Mouse (Mus musculus) heart, embryonic 11.5 days (tissue): Measurements from ENCODE around the gene Sytl3. TPM values are rescaled to one million over a fixed set of nuclear protein-coding genes. Genes with fewer than 3 reads are reported as not detected.

Experiments
- ATAC-seq: fragments of 200-750 bp; cut with Nextera tagmentation; replicated peaks from 2 replicates; pipeline ENCODE4 v1.8.0; 2017; ENCODE audit warnings: moderate library complexity; ENCODE audit not compliant: insufficient number of reproducible peaks, low FRiP score, low TSS enrichment
- H3K27ac ChIP-seq: fragments of 300-500 bp; sonication (generic); 2 replicates; pipeline ENCODE4 v1.5.1; 2014; ENCODE audit warnings: mild to moderate bottlenecking, low read depth, low read length
- H3K27me3 ChIP-seq: fragments of 300-500 bp; sonication (generic); 2 replicates; pipeline ENCODE4 v1.6.1; 2014; ENCODE audit warnings: mild to moderate bottlenecking, low read length, mixed read lengths; ENCODE audit not compliant: control insufficient read depth, insufficient read depth
- H3K36me3 ChIP-seq: fragments of 300-500 bp; sonication (generic); 2 replicates; pipeline ENCODE4 v1.6.1; 2014; ENCODE audit warnings: mild to moderate bottlenecking, low read length, moderate library complexity, mixed read lengths; ENCODE audit not compliant: control insufficient read depth, insufficient read depth
- H3K4me1 ChIP-seq: fragments of 300-500 bp; sonication (generic); 2 replicates; pipeline ENCODE4 v1.6.1; 2014; ENCODE audit warnings: low read length; ENCODE audit not compliant: control insufficient read depth, insufficient read depth
- H3K4me2 ChIP-seq: fragments of 300-500 bp; sonication (generic); 2 replicates; pipeline ENCODE4 v1.6.1; 2014; ENCODE audit warnings: mild to moderate bottlenecking, moderate library complexity
- H3K4me3 ChIP-seq: fragments of 300-500 bp; sonication (generic); 2 replicates; pipeline ENCODE4 v1.5.1; 2014; ENCODE audit warnings: low read depth, low read length
- H3K9ac ChIP-seq: fragments of 300-500 bp; sonication (generic); 2 replicates; pipeline ENCODE4 v1.6.1; 2014; ENCODE audit warnings: mild to moderate bottlenecking, low read depth, low read length, moderate library complexity
- H3K9me3 ChIP-seq: fragments of 300-500 bp; sonication (generic); replicated peaks from 2 replicates; pipeline ENCODE4 v1.6.1; 2016; ENCODE audit warnings: low read length; ENCODE audit not compliant: control insufficient read depth
- WGBS: fragments of 180-500 bp; shearing (Covaris S2); extraction: QIAGEN DNeasy Blood & Tissue Kit; methylation state at CpG from one replicate; pipeline ENCODE4 v1.1.7; 2014; ENCODE audit not compliant: insufficient replicate concordance; 5-methylcytosine and 5-hydroxymethylcytosine counted together
- polyA plus RNA-seq: library from polyadenylated mRNA; unstranded; fragments of >200 nt; fragmentation: Nextera tagmentation; extraction: Ambion mirVana; gene quantifications from 2 replicates; pipeline ENCODE4 v1.2.1, GENCODE M21; 2014

Gene Sytl3
- polyA plus RNA-seq, 1 experiment from 2014 or later, result 0.11 TPM

DNA sequence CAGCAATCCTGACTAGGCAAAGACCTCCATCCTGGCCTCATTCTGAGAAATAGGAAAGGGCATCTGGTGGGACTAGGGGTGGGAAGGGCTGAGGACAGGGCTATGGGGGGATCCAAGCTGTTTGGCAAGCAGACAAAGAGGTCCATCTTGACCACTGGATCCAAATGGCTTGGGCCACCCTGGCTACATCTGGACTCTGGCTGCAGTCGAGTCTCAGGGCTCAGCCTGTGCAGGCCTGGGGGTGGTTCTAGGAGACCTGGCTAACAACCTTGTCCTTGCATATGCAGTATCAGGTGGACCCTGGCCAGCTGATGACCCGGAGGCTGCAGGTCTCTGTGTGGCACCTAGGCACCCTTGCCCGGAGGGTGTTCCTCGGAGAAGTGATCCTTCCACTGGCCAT lies 73.8 kb downstream of the Sytl3 start:
- no peak for ATAC-seq
- Histone ChIP-seq H3K4me3 (no peak overlapping the region), H3K36me3 (no peaks in the 10 kb centered on the region), H3K4me2 (no peak overlapping the region), H3K27me3 (no peaks in the 10 kb centered on the region), H3K4me1 (peaks cover 3% of the 10 kb centered on the region; the same call in 1 of the 2 replicates), H3K9ac (no peak overlapping the region), H3K27ac (no peak overlapping the region), H3K9me3 (no peaks in the 10 kb centered on the region)
- WGBS, result 88% methylated on average over 4 of the region's 4 CpGs

- Histone ChIP-seq H3K27me3 (no peaks in the 10 kb centered on the region), H3K9me3 (no peaks in the 10 kb centered on the region), H3K27ac (no peak overlapping the region), H3K4me3 (no peak overlapping the region), H3K36me3 (no peaks in the 10 kb centered on the region), H3K4me1 (peaks cover 3% of the 10 kb centered on the region; the same call in 1 of the 2 replicates), H3K4me2 (no peak overlapping the region), H3K9ac (no peak overlapping the region)
- WGBS, result 84% methylated on average over 10 of the region's 10 CpGs
- ATAC-seq, result no peak
Observed at GRCm38 (mm10) chr17:6733322-6733875, 74.5 kb downstream of the Sytl3 start.

DNA sequence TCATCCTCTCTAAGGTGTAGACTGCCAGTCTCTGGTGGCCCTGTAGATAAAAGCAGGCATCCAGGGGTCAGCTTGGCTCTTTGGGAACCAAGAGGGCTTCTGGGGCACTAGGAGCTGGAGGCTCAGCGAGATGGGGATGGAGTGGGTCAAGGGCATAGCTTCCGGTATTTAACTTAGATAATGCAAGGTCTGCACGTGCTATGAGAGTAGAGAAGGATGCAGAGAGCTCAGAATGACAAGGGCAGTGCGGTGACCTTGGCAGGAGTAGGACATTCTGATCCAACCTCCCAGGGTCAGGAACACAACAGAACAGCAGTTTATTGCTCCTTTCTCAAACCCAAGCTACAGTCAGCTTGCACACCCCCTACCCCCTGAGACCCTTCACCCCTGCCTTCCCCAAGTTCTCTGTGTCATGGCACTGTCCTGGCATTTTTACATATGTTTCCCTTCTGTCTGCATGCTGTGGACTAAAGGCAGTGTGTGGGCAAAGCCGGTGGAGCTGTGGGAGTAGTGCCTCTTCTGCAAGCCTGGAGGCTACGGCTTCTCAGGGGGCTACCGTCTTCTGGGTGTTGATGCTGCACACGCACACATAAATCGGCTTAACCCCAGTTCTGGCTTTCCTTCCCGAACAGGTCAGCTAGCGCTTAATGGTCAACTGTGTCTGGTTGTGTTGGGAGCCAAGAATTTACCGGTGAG lies 76.0 kb downstream of the Sytl3 start:
- no peak overlapping the region for H3K9ac ChIP-seq
- WGBS, result 82% methylated on average over 12 of the region's 12 CpGs
- no peak overlapping the region for H3K4me3 ChIP-seq
- H3K36me3 ChIP-seq, result peaks cover 9% of the 10 kb centered on the region
- no peak overlapping the region for H3K4me2 ChIP-seq
- no peak overlapping the region for H3K27ac ChIP-seq
- H3K27me3 ChIP-seq, result no peaks in the 10 kb centered on the region
- peaks cover 3% of the 10 kb centered on the region; the same call in 1 of the 2 replicates for H3K4me1 ChIP-seq
- no peaks in the 10 kb centered on the region for H3K9me3 ChIP-seq
- no peak for ATAC-seq

DNA sequence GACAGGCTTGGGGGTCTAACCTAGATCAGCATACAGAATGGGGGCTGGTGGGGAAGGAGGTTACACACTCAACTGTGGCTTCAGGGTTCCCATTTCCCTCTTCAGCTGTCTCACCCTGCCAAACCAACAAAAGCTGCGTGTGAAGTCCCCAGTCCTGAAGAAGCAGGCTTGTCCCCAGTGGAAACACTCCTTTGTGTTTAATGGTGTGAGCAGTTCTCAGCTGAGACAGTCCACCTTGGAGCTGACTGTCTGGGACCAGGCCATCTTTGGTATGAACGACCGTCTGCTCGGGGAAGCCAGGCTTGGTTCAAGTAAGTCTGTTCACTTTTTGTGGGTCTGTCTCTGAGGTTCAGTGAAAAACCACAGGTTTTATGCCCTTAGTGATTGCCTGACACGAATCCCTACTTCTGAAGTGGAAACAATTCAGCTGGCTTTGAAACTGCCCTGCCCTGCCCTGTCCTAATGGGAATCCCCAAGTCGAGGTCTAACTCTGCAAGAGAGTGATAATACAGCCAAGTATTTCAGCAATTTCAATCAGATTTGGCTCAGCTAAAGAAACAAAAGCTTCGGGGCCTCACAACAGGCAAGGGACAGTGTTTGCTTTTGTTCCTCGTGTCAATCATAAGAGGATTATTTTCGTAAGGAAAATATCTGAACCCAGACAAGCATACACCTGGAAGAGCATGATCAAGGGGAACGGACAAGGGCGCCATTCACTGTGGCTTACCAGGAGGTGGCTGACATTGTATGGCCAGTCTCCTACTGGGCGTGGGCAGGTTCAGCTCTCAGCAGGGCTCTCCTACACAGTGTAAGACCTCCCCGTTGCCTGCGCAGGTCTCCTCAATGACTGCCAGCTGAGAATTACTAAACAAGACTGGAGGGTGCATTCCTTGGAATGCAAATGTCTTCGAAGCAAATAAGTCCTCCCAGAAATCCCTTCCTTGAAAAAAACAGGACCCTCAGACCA lies 77.7 kb downstream of the Sytl3 start:
- ATAC-seq, result no peak
- H3K36me3 ChIP-seq, result peaks cover 20% of the 10 kb centered on the region
- no peaks in the 10 kb centered on the region for H3K9me3 ChIP-seq
- no peak overlapping the region for H3K4me2 ChIP-seq
- H3K4me1 ChIP-seq, result peaks cover 7% of the 10 kb centered on the region
- H3K27ac ChIP-seq, result no peak overlapping the region
- H3K9ac ChIP-seq, result no peak overlapping the region
- 54% methylated on average over 15 of the region's 15 CpGs for WGBS
- no peak overlapping the region for H3K4me3 ChIP-seq
- H3K27me3 ChIP-seq, result no peaks in the 10 kb centered on the region

DNA sequence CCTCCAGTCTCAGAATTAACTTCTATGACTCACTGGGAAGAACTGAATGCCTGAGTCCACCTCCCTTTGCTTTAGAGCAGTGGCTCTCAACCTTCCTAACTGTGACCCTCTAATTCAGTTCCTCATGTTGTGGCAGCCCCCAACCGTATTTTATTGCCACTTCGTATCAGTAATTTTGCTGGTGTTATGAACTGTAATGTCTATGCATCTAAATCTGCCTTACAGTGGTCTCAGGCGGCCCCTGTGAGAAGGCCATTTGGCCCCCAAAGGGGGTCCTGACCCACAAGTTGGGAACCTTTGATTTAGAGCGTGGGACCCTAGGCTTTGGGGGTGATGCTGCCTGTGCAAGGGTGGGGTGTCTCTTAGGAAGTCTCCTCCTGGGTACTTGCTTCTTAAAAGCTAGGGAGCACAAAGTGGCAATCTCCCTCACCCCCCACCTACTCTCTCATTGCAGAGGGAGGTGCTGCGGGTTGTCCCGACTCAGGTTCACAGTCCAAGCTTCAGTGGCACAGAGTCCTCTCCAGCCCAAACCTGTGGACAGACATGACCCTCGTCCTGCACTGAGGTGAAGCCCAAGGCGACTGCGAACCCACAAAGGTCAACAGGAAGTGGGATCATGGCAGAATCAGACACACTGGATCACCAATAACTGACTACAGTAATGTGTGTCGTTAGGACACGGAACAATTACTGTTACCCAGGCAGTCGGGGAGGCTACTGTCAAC lies 78.5 kb downstream of the Sytl3 start:
- H3K36me3 ChIP-seq, result peaks cover 20% of the 10 kb centered on the region
- no peaks in the 10 kb centered on the region for H3K9me3 ChIP-seq
- no peak overlapping the region for H3K27ac ChIP-seq
- no peak overlapping the region for H3K9ac ChIP-seq
- H3K27me3 ChIP-seq, result no peaks in the 10 kb centered on the region
- no peak overlapping the region for H3K4me2 ChIP-seq
- 84% methylated on average over 12 of the region's 12 CpGs for WGBS
- peaks cover 15% of the 10 kb centered on the region for H3K4me1 ChIP-seq
- no peak for ATAC-seq
- H3K4me3 ChIP-seq, result no peak overlapping the region

DNA sequence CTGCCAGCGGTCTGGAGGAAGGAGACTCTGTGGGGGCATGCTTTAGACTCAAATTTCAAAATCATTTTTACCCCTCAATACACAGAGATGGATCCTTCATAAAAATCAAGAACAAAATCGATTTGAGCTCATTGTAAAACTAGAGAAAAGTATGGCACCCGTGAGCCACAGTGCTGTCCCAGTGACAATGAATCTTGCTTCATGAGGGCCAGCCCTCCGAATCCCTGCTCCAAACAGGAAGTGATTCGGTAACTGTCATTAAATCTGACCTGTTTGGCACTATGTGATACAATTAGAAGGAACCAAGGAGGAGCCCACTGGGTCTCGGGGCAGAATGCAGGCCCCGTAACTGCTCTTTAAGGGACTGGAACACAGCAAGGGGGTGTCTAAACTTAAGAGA lies 79.9 kb downstream of the Sytl3 start:
- ATAC-seq, result no peak
- no peak overlapping the region for H3K9ac ChIP-seq
- peaks cover 29% of the 10 kb centered on the region for H3K4me1 ChIP-seq
- H3K27me3 ChIP-seq, result no peaks in the 10 kb centered on the region
- no peak overlapping the region for H3K4me2 ChIP-seq
- H3K27ac ChIP-seq, result no peak overlapping the region; the same call in 1 of the 2 replicates
- no peak overlapping the region for H3K4me3 ChIP-seq
- peaks cover 20% of the 10 kb centered on the region for H3K36me3 ChIP-seq
- 86% methylated on average over 7 of the region's 7 CpGs for WGBS
- H3K9me3 ChIP-seq, result no peaks in the 10 kb centered on the region

DNA sequence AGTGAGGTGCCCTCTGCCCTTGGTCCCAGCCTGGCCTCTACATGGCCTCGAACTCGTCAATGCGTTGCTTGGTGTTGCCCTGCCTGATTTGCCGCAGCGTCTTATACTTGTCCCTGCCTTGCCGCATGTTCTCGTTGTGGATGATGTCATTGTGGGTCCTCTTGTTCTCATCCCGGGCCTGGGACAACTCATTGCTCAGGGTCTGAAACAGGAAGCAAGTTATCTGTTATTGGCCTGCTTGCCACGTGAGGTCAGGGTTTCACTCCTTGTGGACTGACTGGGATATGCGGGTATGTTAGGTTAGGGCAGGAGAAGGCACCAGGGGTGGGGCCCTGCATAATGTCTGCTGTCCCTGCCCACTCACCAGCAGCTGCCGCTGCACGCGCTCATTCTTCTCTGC lies 80.4 kb downstream of the Sytl3 start:
- H3K9ac ChIP-seq, result no peak overlapping the region
- ATAC-seq, result no peak
- H3K4me2 ChIP-seq, result no peak overlapping the region
- no peaks in the 10 kb centered on the region for H3K27me3 ChIP-seq
- H3K9me3 ChIP-seq, result no peaks in the 10 kb centered on the region
- no peak overlapping the region for H3K27ac ChIP-seq
- 77% methylated on average over 13 of the region's 13 CpGs for WGBS
- H3K4me1 ChIP-seq, result peaks cover 33% of the 10 kb centered on the region
- H3K36me3 ChIP-seq, result peaks cover 20% of the 10 kb centered on the region
- no peak overlapping the region for H3K4me3 ChIP-seq

DNA sequence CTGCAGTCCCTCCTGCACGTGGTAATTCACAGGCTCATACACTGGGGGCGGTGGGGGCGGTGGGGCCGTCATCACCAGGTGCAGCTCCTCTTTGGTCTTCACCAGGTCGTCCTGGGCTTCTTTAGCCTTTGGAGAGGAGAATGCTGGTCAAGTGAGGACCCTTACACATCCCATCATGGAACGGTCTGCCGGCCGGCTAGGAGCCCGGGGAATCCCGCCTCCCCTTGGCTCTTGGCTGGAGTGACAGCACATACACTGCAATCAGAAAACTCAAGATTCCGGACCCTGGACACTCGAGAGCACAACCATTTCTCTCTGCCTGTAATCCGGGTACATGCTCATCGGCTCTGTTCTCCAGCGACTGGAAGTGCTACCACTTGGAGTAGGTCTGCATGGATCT lies 80.9 kb downstream of the Sytl3 start:
- 83% methylated on average over 15 of the region's 15 CpGs for WGBS
- H3K36me3 ChIP-seq, result peaks cover 20% of the 10 kb centered on the region

More for the DNA sequence above, 80.9 kb downstream of the Sytl3 start:
- no peak overlapping the region for H3K9ac ChIP-seq
- H3K4me2 ChIP-seq, result no peak overlapping the region
- H3K4me3 ChIP-seq, result no peak overlapping the region
- peaks cover 30% of the 10 kb centered on the region for H3K4me1 ChIP-seq
- no peaks in the 10 kb centered on the region for H3K27me3 ChIP-seq
- H3K27ac ChIP-seq, result no peak overlapping the region
- ATAC-seq, result no peak
- no peaks in the 10 kb centered on the region for H3K9me3 ChIP-seq
